Mouse (Mus musculus) kidney, postnatal 14 days (tissue): ENCODE measurements at regions not wholly inside any gene's neighbourhood (a gene's known extent, or its start where the extent isn't known, plus 50 kb on each side); places are given as distances from the start of the nearest gene placed in this dataset.
A peak's percentile ranks its signal among the peaks of the same experiment; 100 is the strongest.
"Not testable (repeated sequence)": the region's sequence is repeated elsewhere in the genome, so short reads cannot be mapped to it uniquely, and the experiment has no call there.

Experiments used
- DNase-seq: peaks from one replicate; pipeline ENCODE4 v3.0.0; 2022; ENCODE audit warnings: mixed read lengths

GRCm38 (mm10) chr2:166516261-166516660, 197.4 kb downstream of the Prex1 start:
- DNase-seq: no peak

- no peak for DNase-seq
Observed at GRCm38 (mm10) chr2:166514664-166515063, 199.0 kb downstream of the Prex1 start.

GRCm38 (mm10) chr2:166512488-166512887, 201.1 kb downstream of the Prex1 start:
- no peak for DNase-seq

GRCm38 (mm10) chr2:166511477-166511876, 202.2 kb downstream of the Prex1 start:
- DNase-seq: not testable (repeated sequence)

- DNase-seq: no peak
Observed at GRCm38 (mm10) chr2:166510776-166511175, 202.9 kb downstream of the Prex1 start.

- DNase-seq: peak; percentile 38
Observed at GRCm38 (mm10) chr2:166509591-166509990, 204.0 kb downstream of the Prex1 start.

- DNase-seq: no peak
Observed at GRCm38 (mm10) chr2:166508656-166509420, 204.8 kb downstream of the Prex1 start.

GRCm38 (mm10) chr2:166505309-166505708, 208.3 kb downstream of the Prex1 start:
- no peak for DNase-seq

GRCm38 (mm10) chr2:166503666-166504065, 210.0 kb downstream of the Prex1 start:
- DNase-seq: no peak

- peak; percentile 25 for DNase-seq
Observed at GRCm38 (mm10) chr2:166492895-166493294, 220.7 kb downstream of the Prex1 start.

- DNase-seq: peak; percentile 19
Observed at GRCm38 (mm10) chr2:166492421-166492820, 221.2 kb downstream of the Prex1 start.

- no peak for DNase-seq
Observed at GRCm38 (mm10) chr2:166491861-166492260, 221.8 kb downstream of the Prex1 start.

- DNase-seq: no peak
Observed at GRCm38 (mm10) chr2:166489041-166489872, 224.4 kb downstream of the Prex1 start.

GRCm38 (mm10) chr2:166487688-166488087, 225.9 kb downstream of the Prex1 start:
- DNase-seq: peak; percentile 44

GRCm38 (mm10) chr2:166485788-166486187, 227.8 kb downstream of the Prex1 start:
- DNase-seq: peak; percentile 46

- DNase-seq: no peak
Observed at GRCm38 (mm10) chr2:166485361-166485760, 228.3 kb downstream of the Prex1 start.

GRCm38 (mm10) chr2:166483617-166484319, 229.9 kb downstream of the Prex1 start:
- no peak for DNase-seq

- DNase-seq: no peak
Observed at GRCm38 (mm10) chr2:166482720-166483616, 230.7 kb downstream of the Prex1 start.

- no peak for DNase-seq
Observed at GRCm38 (mm10) chr2:166481774-166482173, 231.9 kb downstream of the Prex1 start.

- DNase-seq: no peak
Observed at GRCm38 (mm10) chr2:166481362-166481761, 232.3 kb downstream of the Prex1 start.

- DNase-seq: no peak
Observed at GRCm38 (mm10) chr2:166480883-166481282, 232.7 kb downstream of the Prex1 start.

GRCm38 (mm10) chr2:166476953-166477352, 236.7 kb downstream of the Prex1 start:
- no peak for DNase-seq
